Mouse (Mus musculus) megakaryocyte-erythroid progenitor cell, adult 5-6 weeks (primary cell): ENCODE data around the gene Crygs. TPM values are rescaled to one million over a fixed set of nuclear protein-coding genes. Genes with fewer than 3 reads are reported as not detected.
A peak's percentile ranks its signal among the peaks of the same experiment; 100 is the strongest.

Experiments
- ATAC-seq: replicated peaks from 2 replicates; pipeline ENCODE4 v1.8.0; 2016; ENCODE audit warnings: mild to moderate bottlenecking, inconsistent platforms; ENCODE audit not compliant: severe bottlenecking, poor library complexity, low FRiP score, low TSS enrichment
- total RNA-seq, 2 experiments: library from RNA; stranded (forward) in 1 of 2; stranded (reverse) in 1 of 2; fragments of 200-1000, 215-1000 nt in 1 of 2; fragments of >200 nt in 1 of 2; fragmentation: Nextera tagmentation in 1 of 2; gene quantifications; 2 replicates each; pipeline ENCODE4 v1.2.3; 2014 to 2017

Gene Crygs
- total RNA-seq (2014; fragmentation: Nextera tagmentation) (not detected in 2 replicates), total RNA-seq (2017) (not detected in 2 replicates)

DNA sequence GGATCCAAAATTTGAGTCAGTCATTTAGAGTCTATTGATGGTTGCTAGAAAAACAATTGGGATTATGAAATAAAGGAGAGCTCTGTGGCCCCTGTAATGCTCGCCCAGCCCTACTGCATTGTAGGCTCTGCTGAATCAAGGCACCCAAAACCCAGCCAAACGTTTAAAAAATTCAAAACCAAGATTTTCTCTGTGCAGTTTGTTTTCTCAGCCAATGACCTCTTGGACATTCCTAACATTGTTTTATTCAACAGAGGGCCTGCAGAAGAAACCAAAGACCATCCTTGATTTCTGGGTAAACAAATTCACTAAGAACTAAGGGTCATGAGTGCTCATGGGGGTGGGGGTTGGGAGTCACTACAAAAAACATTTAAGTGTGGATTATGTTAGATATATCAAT lies at the start of gene Crygs:
Gene Crygs (minus strand): TSS at position 101 of the 400 bp plus-strand sequence.
- no peak for ATAC-seq

DNA sequence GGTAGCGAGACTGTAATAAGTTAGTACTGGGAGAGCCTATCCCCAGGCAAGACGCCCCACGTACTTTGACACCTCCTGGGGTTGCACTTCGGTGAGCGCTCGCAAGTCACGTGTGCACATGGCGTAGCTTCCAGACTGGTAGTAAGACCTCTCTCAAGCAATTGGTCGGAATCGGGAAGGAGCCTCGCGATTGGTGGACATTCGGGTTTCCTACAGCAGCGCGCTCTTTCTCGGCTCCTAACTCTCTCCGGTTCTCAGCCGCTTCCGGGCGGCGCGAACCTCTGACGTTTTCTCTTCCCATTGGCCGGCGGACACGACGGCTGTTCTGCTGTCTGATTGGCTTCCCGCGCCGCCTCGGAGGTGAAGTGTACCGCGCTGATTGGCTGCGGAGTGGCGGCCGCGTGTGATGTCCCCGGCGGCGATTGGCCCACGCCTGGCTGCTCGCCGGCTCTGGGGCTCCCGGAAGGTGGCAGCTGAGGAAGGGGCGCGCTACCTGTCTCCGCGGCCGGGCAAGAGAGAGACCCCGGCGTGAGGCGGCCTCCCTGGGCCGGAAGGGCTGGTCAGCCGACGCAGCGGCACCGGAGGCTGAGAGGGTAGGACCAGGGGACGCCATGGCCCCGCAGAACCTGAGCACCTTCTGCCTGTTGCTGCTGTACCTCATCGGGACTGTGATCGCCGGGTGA lies 46.2 kb upstream of the Crygs start, which contains the start of the genes Tbccd1 and Dnajb11:
Gene Tbccd1 (minus strand): TSS at position 239 of the 683 bp plus-strand sequence.
Gene Dnajb11 (plus strand): TSS at position 415 of the 683 bp plus-strand sequence.
- peak; percentile 95 for ATAC-seq

DNA sequence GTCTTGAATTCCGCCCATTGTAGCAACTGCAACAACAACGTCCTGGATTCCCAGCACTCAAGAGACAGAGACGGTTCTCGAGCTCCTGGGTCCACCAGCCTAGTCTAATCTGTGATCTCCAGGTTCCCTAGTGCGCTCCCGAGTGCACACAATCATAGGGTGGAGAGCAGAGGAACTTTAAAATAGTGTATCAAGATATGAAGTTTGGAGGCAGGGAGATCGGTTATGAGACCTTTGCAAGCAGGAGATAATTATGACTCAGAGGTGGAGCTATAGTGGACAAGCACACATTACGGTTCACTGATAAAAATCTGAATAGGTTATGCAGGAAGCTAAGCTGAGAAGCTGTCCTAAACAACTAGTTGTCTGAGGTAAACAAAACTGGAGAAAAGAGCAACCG lies 45.4 kb upstream of the Crygs start:
- ATAC-seq: peak; percentile 48

DNA sequence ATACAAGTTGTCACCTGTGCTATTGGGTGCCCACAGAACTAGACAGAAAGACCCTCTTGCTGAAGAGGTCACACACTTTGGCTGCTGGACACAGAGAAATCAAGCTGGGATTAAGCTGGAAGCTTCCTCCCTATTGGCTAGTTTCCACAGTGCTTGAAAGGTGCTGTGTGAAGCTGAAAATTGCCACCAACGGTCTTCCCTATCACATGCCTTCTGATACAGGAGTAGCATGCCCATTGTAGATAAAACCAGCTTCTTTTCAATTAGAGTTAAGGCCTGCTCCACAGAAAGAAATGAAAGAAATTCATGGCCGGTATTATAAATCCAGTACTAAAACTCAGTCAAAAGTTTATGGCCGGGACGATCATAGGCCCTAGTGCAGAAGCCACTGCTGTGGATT lies 41.3 kb upstream of the Crygs start:
- ATAC-seq: peak; percentile 39; the same call in 1 of the 2 replicates

DNA sequence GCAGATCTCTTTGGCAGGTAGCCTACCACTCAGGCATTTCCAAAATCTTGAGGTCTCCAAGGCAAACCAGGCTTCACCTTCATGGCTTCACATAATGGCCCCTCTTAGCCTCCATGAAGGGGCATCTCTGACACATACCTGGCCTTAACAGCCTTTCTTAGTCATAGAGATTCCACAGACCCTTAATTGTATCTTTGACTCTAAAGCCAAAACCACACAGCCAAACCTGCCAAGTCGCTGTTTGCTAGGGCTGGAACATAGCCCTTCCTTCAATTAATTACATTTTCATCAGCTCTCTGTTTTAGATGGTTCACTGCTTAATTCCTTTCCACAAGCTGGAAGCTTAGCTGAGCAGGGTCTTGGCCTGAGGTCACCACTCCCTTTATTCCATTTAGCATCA lies 37.0 kb upstream of the Crygs start:
- ATAC-seq: no peak

DNA sequence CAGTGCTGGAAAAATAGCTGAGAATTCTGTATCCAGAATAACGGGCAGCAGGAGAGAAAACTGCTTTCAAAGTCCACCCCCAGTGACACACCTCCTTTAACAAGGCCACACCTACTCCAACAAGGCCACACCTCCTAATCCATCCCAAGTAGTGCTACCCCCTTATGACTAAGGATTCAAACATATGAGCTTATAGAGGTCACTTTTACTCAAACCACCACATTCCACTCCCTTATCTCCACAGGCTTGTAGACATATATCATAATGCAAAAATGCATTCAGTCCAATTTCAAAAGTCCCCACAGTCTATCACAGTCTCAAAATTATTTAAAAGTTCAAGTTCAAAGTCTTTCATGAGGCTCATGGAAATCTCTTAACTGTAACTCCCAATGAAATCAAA lies 36.3 kb upstream of the Crygs start:
- no peak for ATAC-seq

DNA sequence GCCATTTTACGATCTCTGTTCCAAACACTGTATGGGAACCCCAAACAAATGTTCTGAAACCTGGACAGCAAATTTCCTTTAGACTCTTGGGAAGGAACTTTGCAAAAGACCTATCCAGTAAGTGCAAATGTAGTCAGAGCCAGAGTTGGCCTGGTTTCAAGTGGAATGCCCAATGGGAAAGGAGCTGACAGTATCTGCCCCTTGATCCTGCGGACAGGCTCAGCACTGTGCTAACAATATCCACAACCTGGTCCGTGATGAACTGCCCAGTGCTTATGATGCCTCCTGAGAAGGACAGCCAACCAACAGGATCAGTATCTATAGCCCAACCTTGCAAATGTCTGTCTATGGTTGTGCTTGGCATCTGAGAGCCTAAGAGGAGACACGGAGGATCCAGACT lies 34.1 kb upstream of the Crygs start:
- ATAC-seq: no peak

DNA sequence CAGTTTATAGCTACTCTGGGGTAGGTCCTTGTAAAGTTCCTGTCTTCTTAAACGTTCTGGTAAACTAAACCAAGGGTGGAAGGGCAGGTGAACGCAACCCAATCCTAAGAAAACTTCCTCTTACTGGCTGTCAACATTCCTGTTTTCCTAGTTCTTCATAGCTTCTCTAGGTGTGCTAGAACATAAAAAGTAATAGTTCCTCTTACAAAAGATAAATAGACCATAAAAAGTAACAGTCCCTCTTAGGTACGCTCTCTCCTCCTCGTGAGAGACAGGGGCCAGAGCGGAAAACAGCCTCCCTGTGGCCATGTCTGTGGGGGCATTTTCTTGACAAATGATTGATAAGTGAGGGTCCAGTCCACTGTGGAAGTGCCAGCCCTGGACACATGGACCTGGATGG lies 33.5 kb upstream of the Crygs start:
- ATAC-seq: no peak

DNA sequence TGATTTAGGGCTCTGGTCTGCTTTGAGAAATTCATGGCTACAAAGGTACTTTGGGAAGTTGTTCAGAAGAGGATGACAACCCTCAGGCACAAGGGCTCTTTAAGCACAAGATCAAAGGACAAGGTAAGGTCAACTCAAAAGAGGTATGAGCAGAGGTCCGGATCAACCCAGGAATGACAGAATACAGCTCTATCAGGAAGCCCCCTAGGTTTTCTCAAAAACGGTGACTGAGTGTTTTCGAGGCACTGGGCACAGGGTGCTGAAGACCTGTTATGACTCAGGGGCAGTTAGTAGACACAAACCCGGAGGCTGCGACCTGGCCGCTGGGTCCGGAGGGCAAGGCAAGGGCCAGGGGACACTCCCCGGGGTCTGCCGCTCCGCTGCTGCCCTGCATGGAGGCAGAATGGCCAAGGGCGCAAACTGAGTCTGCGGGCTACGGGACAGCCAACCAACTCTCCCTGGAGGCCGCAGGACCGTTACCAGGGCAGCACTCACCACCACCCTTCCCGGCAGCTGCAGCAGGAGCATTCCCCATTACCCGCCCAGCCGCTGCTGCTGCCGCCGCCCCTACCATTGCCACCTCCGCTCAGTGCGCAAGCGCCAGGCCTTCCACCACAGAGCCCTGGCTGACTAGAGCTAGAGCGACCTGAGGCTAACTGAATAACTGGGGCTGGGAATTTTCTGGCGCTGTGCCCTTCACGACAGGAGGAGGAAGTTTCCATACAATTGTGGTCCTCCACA lies 32.9 kb upstream of the Crygs start:
- peak; percentile 97 for ATAC-seq

DNA sequence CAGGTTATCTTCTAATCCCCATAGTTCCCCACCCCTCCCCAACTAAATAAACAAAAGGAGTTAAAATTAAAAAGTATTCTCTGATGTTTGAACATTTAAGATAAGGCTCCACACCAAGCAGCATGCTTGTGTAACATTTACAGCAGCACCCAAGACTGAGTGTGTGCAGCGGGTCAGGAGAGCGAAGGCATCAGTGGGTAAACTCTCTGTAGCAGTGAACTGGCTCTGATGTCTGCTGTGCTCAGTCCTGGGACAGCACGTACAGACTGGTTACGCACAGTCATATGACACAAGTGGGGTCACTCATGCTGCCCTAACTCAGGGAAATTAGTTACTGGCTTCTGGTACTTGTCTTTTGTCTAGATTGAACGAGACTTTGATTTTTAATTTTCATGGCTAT lies 31.5 kb upstream of the Crygs start:
- ATAC-seq: no peak

DNA sequence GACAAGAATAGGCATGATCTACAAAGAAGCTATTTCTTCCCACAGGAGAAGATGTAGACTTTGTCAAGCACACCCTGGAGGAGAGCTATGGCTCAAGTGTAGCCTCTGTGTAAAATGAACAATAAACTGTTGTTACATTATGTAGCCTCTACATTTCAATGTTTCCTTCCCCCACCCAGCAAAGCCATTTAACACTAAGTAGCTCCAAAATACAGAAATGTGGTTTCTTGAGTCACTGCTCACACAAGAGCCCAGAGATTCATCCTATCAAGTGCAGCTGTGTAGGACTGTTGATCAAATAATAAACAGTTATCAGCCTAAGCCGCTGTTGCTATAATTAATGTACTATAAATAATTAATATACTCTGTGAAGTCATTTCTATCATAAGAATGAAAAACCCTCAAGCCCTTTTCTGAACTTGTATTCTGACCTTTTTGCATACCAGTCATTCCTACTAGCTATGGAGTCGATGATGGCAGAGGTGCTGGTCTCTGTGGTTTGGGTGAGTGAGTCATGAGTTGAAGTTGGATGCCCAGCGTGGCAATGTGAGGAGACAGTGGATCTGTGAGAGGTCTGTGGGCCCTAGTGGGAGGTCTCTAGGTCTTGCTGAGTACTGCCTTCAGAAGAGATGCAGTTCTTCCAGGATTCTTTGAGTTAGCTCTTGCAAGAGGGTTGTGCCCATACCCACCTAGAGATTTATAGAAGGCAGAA lies 27.9 kb upstream of the Crygs start:
- ATAC-seq: no peak

DNA sequence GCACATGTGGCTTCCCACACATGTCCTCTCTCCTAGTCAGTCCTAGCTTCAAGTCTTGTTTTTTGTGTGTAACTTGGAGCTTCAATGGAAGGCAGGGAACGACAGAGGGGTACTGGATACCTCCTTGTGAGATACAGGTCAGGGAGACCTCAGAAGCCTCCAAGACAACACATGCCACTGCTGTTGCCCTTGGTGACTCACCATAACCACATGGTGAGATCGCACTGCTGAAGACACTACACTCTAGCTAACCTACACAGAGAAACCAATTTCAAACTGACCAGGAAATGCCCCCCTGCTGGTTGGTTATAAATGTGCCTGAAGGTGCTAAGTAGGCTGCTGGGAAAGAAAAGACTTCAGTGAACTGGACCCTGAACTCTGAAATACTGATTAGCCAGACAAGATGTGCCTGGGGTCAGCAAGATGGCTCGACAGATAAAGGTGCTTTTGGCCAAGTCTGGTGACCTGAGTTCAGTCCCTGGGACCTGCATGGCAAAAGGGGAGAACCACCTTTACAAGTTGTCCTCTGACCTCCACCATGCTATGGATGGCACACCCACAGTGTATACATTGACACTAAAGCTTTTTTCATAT lies 21.7 kb upstream of the Crygs start:
- ATAC-seq: no peak

DNA sequence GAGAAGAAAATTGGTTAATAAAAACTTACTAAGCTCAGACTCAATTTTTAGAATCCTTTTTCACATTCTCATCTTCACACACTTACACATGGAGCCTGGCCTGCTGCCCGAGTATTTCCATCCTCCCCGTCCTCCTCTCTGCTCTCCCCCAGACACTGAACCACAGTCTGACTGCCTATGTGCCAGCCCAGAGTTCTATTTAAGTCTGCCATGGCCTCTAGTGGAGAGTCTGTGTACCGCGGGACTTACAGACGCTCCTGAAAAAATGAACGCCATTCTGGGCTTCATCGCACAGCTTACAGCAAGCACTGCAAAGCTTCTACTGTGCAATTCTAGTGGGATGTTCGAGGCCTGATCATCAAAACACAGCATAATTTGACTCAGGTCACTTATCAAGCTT lies 9.4 kb upstream of the Crygs start:
- ATAC-seq: peak; percentile 70

DNA sequence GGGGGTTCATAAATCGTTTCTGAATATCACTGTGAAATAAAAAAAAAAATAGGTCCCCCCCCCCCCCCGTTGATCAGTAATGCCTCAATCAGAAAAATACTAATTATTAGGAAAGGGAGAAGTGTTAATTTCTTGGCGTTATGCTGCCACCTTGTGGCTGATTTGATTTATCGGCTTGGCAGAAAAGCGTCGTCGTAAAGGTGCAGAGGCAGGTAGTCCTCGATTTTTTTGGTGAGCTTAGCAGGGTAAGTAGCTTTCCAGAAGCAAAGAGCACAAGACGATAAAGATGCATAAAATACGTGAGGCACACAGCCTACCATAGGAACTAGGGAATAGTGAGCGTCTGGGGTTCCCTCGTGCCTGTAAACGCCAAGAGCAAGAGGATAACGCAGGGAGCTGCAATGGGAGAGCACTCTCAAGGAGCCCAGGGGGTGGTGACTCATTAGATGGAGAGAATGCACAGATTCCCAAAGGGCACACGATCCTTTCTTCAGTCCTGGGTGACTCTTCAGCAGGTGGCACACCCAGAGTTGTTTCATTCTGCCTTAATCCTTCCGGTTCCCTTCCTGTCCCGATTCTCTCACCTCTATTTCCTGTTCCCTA lies 3.8 kb downstream of the Crygs start:
- ATAC-seq: peak; percentile 68; the same call in 1 of the 2 replicates

DNA sequence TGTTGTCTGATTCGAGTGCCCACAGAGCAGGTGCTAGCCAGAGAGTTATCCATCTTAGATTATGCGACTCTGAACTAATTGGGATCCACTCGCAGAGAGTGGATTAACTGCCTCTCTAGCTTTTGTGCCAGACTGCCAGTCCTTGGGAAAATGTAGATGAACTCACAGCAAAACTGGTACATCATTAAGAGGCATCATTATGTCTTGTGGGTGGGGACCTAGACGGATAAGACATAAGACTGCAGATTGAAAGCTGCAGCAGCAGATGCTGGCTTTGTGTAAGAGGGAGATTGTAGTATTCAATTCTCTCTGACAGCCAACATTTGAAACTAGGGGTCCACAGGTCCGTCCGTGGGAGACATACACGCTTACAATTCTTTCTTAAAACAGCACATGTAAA lies 8.6 kb downstream of the Crygs start:
- ATAC-seq: no peak

DNA sequence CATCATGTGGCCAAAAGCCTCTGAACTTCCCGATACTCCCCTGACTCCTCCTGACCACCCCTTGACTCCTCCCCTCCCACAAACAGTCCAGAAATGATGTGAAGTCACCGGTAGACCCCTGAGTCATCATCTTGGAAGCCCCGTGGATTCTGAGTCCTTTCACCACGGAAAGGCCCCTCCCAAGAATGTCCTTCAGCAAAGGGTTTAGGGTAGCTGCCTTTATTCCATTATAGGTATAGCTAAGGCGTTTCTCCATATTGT lies 10.6 kb downstream of the Crygs start:
- ATAC-seq: no peak

DNA sequence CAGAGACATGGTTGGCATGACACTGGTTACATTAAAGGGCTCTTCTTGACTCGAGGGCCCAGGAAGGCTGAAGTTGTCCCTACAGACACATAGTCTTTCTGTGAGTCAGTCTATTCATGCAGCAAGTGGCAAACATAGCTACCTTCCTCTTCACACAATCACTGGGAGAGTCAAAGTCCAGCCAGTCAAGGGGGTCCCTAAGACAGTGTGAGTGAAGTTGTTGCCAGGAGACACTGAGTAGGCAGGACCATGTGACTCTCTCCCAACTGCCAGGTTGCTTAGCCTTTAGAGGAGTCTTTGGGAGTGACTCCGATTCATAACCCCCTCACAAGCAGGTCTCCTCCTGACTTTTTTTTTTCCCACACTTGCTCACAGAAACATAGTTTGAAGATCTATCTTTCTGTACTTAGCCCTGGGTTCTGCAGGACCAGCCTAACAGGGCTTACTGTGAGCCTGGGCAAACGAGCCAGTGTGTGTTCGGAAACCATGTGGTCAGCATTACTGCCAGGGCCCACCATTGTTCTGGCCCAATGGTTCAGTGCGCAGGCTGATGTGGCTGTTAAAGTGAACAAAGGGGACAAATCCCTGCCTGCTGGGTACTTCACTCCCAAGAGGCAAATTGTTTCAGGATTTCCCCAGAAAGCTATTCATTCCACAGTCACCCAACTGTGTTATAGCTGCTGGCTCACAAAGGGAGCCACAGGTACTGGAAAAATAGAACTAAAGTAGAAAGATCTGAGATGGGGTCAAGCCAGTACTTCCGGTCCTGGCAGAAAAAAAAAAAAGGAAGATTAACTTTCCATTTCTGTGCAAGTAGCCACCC lies 11.1 kb downstream of the Crygs start:
- ATAC-seq: no peak

DNA sequence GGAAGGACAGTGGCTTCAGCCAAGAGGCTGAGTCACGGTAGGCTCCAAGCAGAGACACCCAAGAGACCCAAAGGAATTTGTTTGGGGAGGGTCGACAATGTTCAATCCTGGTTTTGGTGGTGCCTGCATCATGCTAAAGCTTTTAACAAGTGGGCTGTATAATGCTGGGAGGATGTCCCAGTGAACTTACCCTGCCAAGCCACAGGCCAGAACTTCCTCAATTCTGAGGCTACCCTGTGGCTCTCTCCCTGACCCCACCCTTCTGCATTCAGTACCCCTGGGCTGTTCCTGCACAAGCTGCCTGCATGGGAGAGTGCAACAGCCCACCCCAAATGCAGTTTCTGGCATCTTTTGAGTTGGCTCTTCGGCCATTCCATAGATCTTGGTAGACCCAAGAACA lies 12.9 kb downstream of the Crygs start:
- no peak for ATAC-seq

DNA sequence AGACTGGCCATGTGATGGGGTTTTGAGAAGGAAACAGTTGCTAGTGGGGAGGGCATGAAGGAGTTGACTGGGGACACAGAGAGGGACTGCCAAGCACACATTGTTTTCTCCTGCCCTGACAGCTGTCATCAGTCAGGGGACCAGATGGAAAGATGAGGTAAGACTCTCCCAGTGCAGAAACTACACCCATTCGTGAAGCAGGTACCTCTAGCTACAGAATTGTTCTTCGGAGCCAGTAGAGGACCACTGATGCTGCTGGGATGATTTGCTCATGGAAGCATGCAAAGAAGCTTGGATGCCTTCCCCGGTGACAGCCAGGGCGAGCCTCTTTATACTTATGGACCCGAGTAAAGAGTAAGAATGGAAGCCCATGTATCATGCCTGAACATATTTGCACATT lies 13.9 kb downstream of the Crygs start:
- ATAC-seq: no peak
